Mouse (Mus musculus): ENCODE data around the gene Iapp. TPM values are rescaled to one million over a fixed set of nuclear protein-coding genes. Genes with fewer than 3 reads are reported as not detected.
"Not testable (repeated sequence)": the region's sequence is repeated elsewhere in the genome, so short reads cannot be mapped to it uniquely, and the experiment has no call there.

Gene Iapp
- polyA plus RNA-seq, 2 experiments, result not detected

DNA sequence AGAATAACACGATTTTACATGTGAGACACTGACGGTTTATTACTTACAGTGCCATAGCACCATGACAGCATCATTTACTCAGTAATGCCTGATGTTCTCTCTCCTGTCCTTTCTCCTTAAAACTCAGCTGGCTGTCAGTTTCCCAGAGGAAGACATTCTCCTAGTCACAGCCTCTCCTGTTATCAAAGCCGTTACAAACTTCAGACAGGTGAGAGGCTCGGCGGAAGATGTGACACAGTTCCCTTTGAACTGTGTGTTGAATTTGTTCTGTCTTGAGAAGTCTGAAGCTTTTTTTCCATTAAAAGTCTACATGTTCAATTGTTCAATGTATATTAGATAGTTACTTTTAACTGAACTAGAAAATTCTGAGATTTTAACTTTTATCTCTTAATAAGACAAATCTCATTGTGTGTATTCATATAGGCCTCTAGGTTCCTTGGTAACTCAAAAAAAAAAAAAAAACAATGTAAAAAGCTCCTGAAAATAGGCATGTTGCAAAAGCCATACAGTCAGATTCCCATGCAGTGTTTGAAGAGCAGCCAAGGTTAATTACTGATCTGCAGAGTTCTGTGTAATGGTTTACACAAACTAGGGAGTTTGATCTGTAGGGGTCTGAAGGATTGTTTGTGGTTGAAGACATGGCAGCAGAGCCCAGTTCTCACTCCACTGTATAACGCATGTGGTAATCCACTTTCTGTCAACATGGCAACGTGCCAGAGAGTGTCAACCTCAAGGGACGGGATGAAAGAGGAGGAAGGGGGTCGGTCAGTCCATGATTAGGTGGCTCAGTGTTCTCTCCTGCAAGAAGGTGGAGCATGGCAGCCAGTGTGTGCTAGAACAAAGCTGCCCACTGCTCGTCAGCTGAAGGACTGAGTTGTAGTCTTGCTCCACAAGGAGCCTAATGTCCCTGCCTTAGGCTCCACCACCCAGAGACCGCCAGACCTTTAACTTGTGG is 49.5 kb downstream of the Iapp start:
- TF ChIP-seq POLR2A (IDR thresholded peaks at IDR 0.05; ENCODE audit: borderline replicate concordance, extremely low read depth, insufficient read depth, insufficient read length), result no peak
- Histone ChIP-seq H3K9ac (ENCODE audit: low read depth, low read length, severe bottlenecking) (no peak overlapping the region), H3K9me3 (ENCODE audit: control insufficient read depth, low read length) (no peaks in the 10 kb centered on the region), H3K4me1 (ENCODE audit: control insufficient read depth, insufficient read depth, low read length) (0 out of 2 replicates have a peak, but pooled peaks cover 7% of the 10 kb centered on the region), H3K36me3 (ENCODE audit: control insufficient read depth, insufficient read depth, low read length) (peaks cover 23% of the 10 kb centered on the region), H3K27ac (replicated peaks; ENCODE audit: low read depth, low read length) (no peak overlapping the region), H3K4me3 (replicated peaks; ENCODE audit: low read length) (no peak overlapping the region), H3K27me3 (ENCODE audit: control insufficient read depth, insufficient read depth, low read length) (no peaks in the 10 kb centered on the region), H3K4me2 (replicated peaks; ENCODE audit: low read depth, low read length, severe bottlenecking) (no peak overlapping the region)
- DNase-seq (ENCODE audit: low spot score) (no peak), ATAC-seq (ENCODE audit: low FRiP score, low read depth) (no peak)
- WGBS, result 83% methylated on average over 11 of the region's 11 CpGs

GRCm38 (mm10) chr6:142352099-142352498 is 53.9 kb downstream of the Iapp start:
- peaks cover 33% of the 10 kb centered on the region for H3K36me3 ChIP-seq (ENCODE audit: control insufficient read depth, insufficient read depth, low read length)
- H3K4me1 ChIP-seq (ENCODE audit: control insufficient read depth, insufficient read depth, low read length); H3K4me3 ChIP-seq (replicated peaks; ENCODE audit: low read length); H3K9me3 ChIP-seq (ENCODE audit: control insufficient read depth, low read length); H3K9ac ChIP-seq (ENCODE audit: low read depth, low read length, severe bottlenecking); H3K27me3 ChIP-seq (ENCODE audit: control insufficient read depth, insufficient read depth, low read length); H3K27ac ChIP-seq (replicated peaks; ENCODE audit: low read depth, low read length); ATAC-seq (ENCODE audit: low FRiP score, low read depth); H3K4me2 ChIP-seq (replicated peaks; ENCODE audit: low read depth, low read length, severe bottlenecking); DNase-seq (ENCODE audit: low spot score): not testable (repeated sequence)
- 89% methylated on average over 3 of the region's 3 CpGs for WGBS

Other genes starting within 250 kb of the Iapp start
- gene Slco1a6, start 89.9 kb upstream of the Iapp start, polyA plus RNA-seq (2012; rRNA removed), result not detected in 2 replicates
- not detected in 2 replicates for gene Slco1a6, start 89.9 kb upstream of the Iapp start, polyA plus RNA-seq (2014; fragmentation: Nextera tagmentation; extraction: Ambion mirVana)
- 0.05 and 0.06 TPM in 2 replicates for gene Slco1a5, start 24.6 kb downstream of the Iapp start, polyA plus RNA-seq (2012; rRNA removed)
- gene Slco1a5, start 24.6 kb downstream of the Iapp start, polyA plus RNA-seq (2014; fragmentation: Nextera tagmentation; extraction: Ambion mirVana), result 0.21 TPM in 1 of 2 replicates, not detected in the other
- gene Pyroxd1, start 47.2 kb downstream of the Iapp start, polyA plus RNA-seq (2012; rRNA removed), result 8.0 and 9.7 TPM in 2 replicates
- gene Pyroxd1, start 47.2 kb downstream of the Iapp start, polyA plus RNA-seq (2014; fragmentation: Nextera tagmentation; extraction: Ambion mirVana), result 15.1 and 15.7 TPM in 2 replicates
- 23.0 and 23.9 TPM in 2 replicates for gene Recql, start 88.7 kb downstream of the Iapp start, polyA plus RNA-seq (2012; rRNA removed)
- gene Recql, start 88.7 kb downstream of the Iapp start, polyA plus RNA-seq (2014; fragmentation: Nextera tagmentation; extraction: Ambion mirVana), result 25.7 and 26.7 TPM in 2 replicates
- 39.3 and 41.0 TPM in 2 replicates for gene Golt1b, start 88.8 kb downstream of the Iapp start, polyA plus RNA-seq (2012; rRNA removed)
- 136 and 142 TPM in 2 replicates for gene Golt1b, start 88.8 kb downstream of the Iapp start, polyA plus RNA-seq (2014; fragmentation: Nextera tagmentation; extraction: Ambion mirVana)
- gene Spx, start 115.0 kb downstream of the Iapp start, polyA plus RNA-seq (2012; rRNA removed), result 8.0 and 8.4 TPM in 2 replicates
- gene Spx, start 115.0 kb downstream of the Iapp start, polyA plus RNA-seq (2014; fragmentation: Nextera tagmentation; extraction: Ambion mirVana), result 0.59 and 1.6 TPM in 2 replicates
- gene Gys2, start 174.7 kb downstream of the Iapp start, polyA plus RNA-seq (2012; rRNA removed), result 0.03 TPM in 1 of 2 replicates, not detected in the other
- not detected in 2 replicates for gene Gys2, start 174.7 kb downstream of the Iapp start, polyA plus RNA-seq (2014; fragmentation: Nextera tagmentation; extraction: Ambion mirVana)
- 178 TPM in 2 replicates for gene Ldhb, start 209.5 kb downstream of the Iapp start, polyA plus RNA-seq (2012; rRNA removed)
- gene Ldhb, start 209.5 kb downstream of the Iapp start, polyA plus RNA-seq (2014; fragmentation: Nextera tagmentation; extraction: Ambion mirVana), result 229 and 266 TPM in 2 replicates